Mouse (Mus musculus): Measurements from ENCODE around the gene Cdc42se1.

Gene Cdc42se1

GRCm38 (mm10) chr3:95283589-95283941, 55.0 kb downstream of the Cdc42se1 start:
- DNase-seq (ENCODE audit: extremely low spot score, low spot score) = no peak

DNA sequence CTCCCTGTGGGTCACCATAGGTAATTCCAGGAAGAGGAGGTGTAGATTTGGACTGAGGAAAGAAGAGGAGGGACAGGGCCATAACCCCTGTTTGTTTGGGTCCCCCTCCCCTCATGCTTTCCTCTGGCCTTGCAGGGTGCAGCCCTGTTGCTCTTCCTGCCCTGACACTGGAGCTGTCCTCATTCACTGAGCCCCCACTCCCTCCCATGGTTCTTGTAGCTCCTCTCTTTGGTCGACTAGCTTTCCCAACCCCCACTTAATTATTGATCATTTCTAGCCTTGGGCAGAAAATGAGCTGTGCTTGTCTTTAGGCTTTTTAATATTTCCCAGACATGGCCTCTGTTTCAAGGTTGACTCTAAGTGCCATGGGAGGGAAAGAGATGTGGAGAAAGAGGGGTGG, 55.5 kb downstream of the Cdc42se1 start:
- DNase-seq (ENCODE audit: extremely low spot score, low spot score) = no peak

GRCm38 (mm10) chr3:95284501-95285281, 56.2 kb downstream of the Cdc42se1 start:
- DNase-seq (ENCODE audit: extremely low spot score, low spot score) = no peak

GRCm38 (mm10) chr3:95285390-95285789, 56.9 kb downstream of the Cdc42se1 start:
- no peak for DNase-seq (ENCODE audit: extremely low spot score, low spot score)

Measured in neural tube, embryonic 10.5 days (tissue).